Mouse (Mus musculus): ENCODE measurements at regions not wholly inside any gene's neighbourhood (a gene's known extent, or its start where the extent isn't known, plus 50 kb on each side); places are given as distances from the start of the nearest gene placed in this dataset.
A peak's percentile ranks its signal among the peaks of the same experiment; 100 is the strongest.

DNA sequence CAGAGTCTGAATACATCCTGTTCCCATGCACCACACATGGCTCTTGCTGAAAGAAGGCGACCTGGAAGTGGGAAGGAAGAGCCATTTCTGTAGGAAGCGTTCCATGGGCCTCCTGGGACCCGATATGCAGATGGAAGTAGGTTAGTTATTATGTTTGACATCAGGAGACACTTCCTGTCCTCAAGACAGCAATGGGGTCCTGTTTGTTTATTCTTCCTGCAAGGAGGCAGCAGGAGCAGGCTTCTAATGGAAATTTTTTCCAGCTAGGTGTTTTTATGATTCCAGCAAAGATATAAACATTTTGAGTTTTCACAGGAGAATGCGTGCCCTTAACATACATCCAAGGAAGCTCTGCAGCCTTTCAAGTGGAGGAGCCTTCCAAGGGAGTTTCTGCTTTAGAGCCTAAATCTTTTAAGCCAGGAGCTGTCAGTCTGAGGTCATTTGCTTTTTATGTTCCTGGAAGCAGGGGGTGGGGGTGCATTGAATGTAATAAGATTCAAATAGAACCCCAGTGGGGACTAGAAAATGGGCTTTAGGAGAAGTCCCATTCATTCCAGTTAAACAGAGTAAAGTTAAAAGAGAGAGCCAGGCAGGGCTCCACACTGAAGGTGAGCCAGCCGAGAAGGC is 146.9 kb downstream of the Kcnj2 start:
- Histone ChIP-seq H3K4me3 (peak overlapping the region; percentile 34), H3K4me1 (peaks cover 24% of the 10 kb centered on the region), H3K27ac (replicated peaks) (peak overlapping the region; percentile 86), H3K36me3 (no peaks in the 10 kb centered on the region), H3K27me3 (ENCODE audit: low read depth, poor library complexity, severe bottlenecking) (no peaks in the 10 kb centered on the region), H3K9me3 (replicated peaks) (no peaks in the 10 kb centered on the region)
- 20% methylated on average over 5 of the region's 5 CpGs for WGBS
- DNase-seq (ENCODE audit: low spot score), result peak; percentile 21

DNA sequence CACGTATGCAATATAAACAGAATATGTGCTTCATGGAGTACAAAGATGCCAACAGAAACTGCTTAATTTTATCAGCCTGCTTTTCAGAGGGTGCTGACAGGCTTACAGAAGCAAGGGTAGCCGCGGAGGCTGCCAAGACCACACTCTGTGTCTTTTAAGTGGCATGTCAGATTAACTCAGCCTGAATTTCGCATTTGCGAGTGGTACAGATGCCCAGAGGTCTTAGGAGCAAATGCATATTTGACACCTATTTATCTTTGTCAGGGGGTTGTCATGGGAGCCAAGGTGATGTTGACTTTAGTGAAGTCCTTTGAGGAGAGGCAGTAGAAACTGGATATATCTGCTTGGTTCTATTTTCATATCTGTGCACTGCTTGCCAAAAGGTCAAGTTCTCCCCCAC is 149.0 kb downstream of the Kcnj2 start:
- no peaks in the 10 kb centered on the region for H3K9me3 ChIP-seq (replicated peaks)
- 72% methylated on average over 5 of the region's 5 CpGs for WGBS
- no peak for DNase-seq (ENCODE audit: low spot score)
- H3K4me3 ChIP-seq, result no peak overlapping the region
- no peak overlapping the region for H3K27ac ChIP-seq (replicated peaks)
- peaks cover 24% of the 10 kb centered on the region for H3K4me1 ChIP-seq
- no peaks in the 10 kb centered on the region for H3K27me3 ChIP-seq (ENCODE audit: low read depth, poor library complexity, severe bottlenecking)
- no peaks in the 10 kb centered on the region for H3K36me3 ChIP-seq

- H3K4me3 ChIP-seq, result no peak overlapping the region
- no peak overlapping the region for H3K27ac ChIP-seq (replicated peaks)
- no peaks in the 10 kb centered on the region for H3K36me3 ChIP-seq
- H3K4me1 ChIP-seq, result no peaks in the 10 kb centered on the region
- no peaks in the 10 kb centered on the region for H3K9me3 ChIP-seq (replicated peaks)
- 90% methylated on average over 4 of the region's 4 CpGs for whole genome bisulfite sequencing
- no peaks in the 10 kb centered on the region for H3K27me3 ChIP-seq (ENCODE audit: low read depth, poor library complexity, severe bottlenecking)
- no peak for DNase-seq (ENCODE audit: low spot score)
Observed at GRCm38 (mm10) chr11:111223834-111224233, 157.9 kb downstream of the Kcnj2 start.

DNA sequence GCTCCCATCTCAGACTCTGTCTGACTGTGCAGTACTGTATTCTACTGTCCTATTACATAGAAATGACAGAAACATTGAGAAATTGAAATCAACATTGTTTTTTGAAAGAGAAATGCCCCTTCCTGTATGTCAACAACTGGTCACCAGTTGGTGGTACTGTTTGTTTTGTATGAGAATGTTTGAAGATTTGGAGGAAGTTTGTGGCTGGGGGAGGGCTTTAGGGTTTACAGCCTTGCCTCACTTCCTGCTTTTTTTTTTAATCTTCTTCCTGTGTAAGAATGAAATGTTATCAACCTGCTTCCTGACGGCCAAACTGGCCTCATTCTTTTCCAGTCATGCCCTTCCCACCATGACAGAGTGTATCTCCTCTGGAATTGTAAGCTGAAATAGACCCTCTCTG is 161.3 kb downstream of the Kcnj2 start:
- Histone ChIP-seq H3K4me3 (no peak overlapping the region), H3K4me1 (no peaks in the 10 kb centered on the region), H3K27ac (replicated peaks) (no peak overlapping the region), H3K9me3 (replicated peaks) (no peaks in the 10 kb centered on the region), H3K27me3 (ENCODE audit: low read depth, poor library complexity, severe bottlenecking) (no peaks in the 10 kb centered on the region), H3K36me3 (no peaks in the 10 kb centered on the region)
- DNase-seq (ENCODE audit: low spot score), result no peak
- WGBS, result 85% methylated on average over 1 of the region's 1 CpGs

GRCm38 (mm10) chr11:111236741-111237140 is 170.8 kb downstream of the Kcnj2 start:
- Histone ChIP-seq H3K27me3 (ENCODE audit: low read depth, poor library complexity, severe bottlenecking) (no peaks in the 10 kb centered on the region), H3K4me3 (no peak overlapping the region), H3K36me3 (no peaks in the 10 kb centered on the region), H3K4me1 (no peaks in the 10 kb centered on the region), H3K9me3 (replicated peaks) (no peaks in the 10 kb centered on the region), H3K27ac (replicated peaks) (no peak overlapping the region)
- no peak for DNase-seq (ENCODE audit: low spot score)
- 93% methylated on average over 1 of the region's 1 CpGs for WGBS

DNA sequence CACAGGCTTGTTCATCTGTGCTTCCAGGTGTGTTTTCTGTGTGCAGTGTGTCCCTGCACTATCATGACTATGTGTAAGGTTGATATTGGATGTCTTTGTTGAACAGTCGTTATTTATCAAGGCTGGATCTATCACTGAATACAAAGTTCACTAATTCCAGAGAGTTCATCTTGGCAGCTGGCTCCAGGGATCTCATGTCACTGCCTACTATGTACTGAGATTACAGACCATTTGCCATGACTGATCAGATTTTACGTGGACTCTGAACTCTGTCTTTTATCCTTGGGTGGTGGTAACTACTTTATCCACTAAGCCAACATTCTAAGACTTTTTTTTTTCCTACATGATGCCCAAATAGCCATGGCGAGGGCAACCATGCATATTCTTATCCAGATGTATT is 173.8 kb downstream of the Kcnj2 start:
- no peaks in the 10 kb centered on the region for H3K27me3 ChIP-seq (ENCODE audit: low read depth, poor library complexity, severe bottlenecking)
- no peaks in the 10 kb centered on the region for H3K9me3 ChIP-seq (replicated peaks)
- WGBS, result 75% methylated on average over 3 of the region's 3 CpGs

DNA sequence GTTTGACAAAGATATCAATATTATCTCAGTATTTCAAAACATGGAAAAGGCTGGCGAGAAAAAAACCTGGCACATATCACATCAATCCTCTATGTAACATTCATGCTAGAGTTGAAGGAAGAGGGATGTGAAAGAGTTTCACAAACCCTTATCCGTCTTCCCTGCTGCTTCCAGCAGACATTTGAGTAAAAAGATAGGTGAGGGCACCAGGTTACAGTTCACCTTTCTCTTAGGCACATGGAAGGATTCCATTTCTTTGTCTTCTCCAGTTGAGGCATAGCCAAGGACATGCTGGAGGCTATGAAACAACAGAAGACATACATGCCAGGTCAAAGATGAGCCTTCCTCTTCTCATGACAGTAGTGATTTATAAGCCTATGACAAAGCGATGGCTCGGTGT is 186.3 kb downstream of the Kcnj2 start:
- H3K36me3 ChIP-seq, result no peaks in the 10 kb centered on the region
- no peak overlapping the region for H3K27ac ChIP-seq (replicated peaks)
- H3K4me3 ChIP-seq, result no peak overlapping the region
- H3K9me3 ChIP-seq (replicated peaks), result no peaks in the 10 kb centered on the region
- no peak for DNase-seq (ENCODE audit: low spot score)
- H3K27me3 ChIP-seq (ENCODE audit: low read depth, poor library complexity, severe bottlenecking), result no peaks in the 10 kb centered on the region
- H3K4me1 ChIP-seq, result no peaks in the 10 kb centered on the region
- WGBS, result 91% methylated on average over 4 of the region's 4 CpGs

More for the DNA sequence above, 173.8 kb downstream of the Kcnj2 start:
- Histone ChIP-seq H3K4me1 (no peaks in the 10 kb centered on the region), H3K27ac (replicated peaks) (no peak overlapping the region), H3K36me3 (no peaks in the 10 kb centered on the region), H3K4me3 (no peak overlapping the region)
- no peak for DNase-seq (ENCODE audit: low spot score)

- no peaks in the 10 kb centered on the region for H3K36me3 ChIP-seq
- no peaks in the 10 kb centered on the region for H3K9me3 ChIP-seq (replicated peaks)
- H3K27ac ChIP-seq (replicated peaks), result no peak overlapping the region
- WGBS, result 91% methylated on average over 3 of the region's 3 CpGs
- no peak overlapping the region for H3K4me3 ChIP-seq
- no peaks in the 10 kb centered on the region; the same call in 1 of the 2 replicates for H3K4me1 ChIP-seq
- DNase-seq (ENCODE audit: low spot score), result no peak
- no peaks in the 10 kb centered on the region for H3K27me3 ChIP-seq (ENCODE audit: low read depth, poor library complexity, severe bottlenecking)
Observed at GRCm38 (mm10) chr11:111256596-111256995, 190.6 kb downstream of the Kcnj2 start.

DNA sequence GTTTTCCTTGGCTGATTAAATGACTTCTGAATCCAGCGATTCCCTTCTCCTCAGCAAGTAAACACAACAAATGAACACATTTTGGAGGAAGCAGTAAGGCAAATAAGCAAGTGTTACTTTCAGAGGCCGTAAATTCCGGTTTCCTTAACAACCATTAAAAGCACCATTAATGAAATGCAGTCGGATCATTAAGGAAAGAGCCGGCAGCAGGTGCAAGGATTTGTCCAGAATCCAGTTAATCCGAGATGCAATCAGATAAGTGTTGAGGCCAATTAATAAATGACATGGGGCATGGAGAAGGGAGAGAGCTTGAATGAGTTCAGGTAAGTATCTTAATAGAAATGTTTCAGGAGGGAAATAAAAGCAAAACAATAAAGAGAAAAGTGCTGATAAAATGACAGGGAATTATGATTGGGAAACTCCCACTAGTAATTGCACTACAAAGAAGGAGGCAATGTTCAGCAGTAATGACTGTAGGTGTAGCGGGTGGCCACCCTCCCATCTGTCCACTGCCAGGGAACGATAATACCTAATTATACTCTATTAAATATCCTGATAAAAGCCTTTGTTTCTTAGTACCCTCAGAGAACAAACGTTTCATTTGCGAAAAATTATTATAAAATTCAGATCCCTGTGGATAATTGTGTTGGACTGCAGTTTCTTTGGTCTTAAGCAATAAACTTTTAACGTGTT is 194.9 kb downstream of the Kcnj2 start:
- no peak overlapping the region for H3K4me3 ChIP-seq
- H3K9me3 ChIP-seq (replicated peaks), result no peaks in the 10 kb centered on the region
- 73% methylated on average over 11 of the region's 11 CpGs for WGBS
- H3K27ac ChIP-seq (replicated peaks), result no peak overlapping the region
- H3K27me3 ChIP-seq (ENCODE audit: low read depth, poor library complexity, severe bottlenecking), result no peaks in the 10 kb centered on the region
- DNase-seq (ENCODE audit: low spot score), result no peak
- no peaks in the 10 kb centered on the region; the same call in 1 of the 2 replicates for H3K4me1 ChIP-seq
- H3K36me3 ChIP-seq, result no peaks in the 10 kb centered on the region

GRCm38 (mm10) chr11:111273651-111274050 is 207.7 kb downstream of the Kcnj2 start:
- Histone ChIP-seq H3K4me1 (no peaks in the 10 kb centered on the region), H3K36me3 (no peaks in the 10 kb centered on the region), H3K27ac (replicated peaks) (no peak overlapping the region), H3K9me3 (replicated peaks) (no peaks in the 10 kb centered on the region), H3K27me3 (ENCODE audit: low read depth, poor library complexity, severe bottlenecking) (no peaks in the 10 kb centered on the region), H3K4me3 (no peak overlapping the region)
- DNase-seq (ENCODE audit: low spot score), result no peak

- DNase-seq (ENCODE audit: low spot score), result no peak
- H3K4me1 ChIP-seq, result peaks cover 9% of the 10 kb centered on the region
- no peaks in the 10 kb centered on the region for H3K36me3 ChIP-seq
- H3K9me3 ChIP-seq (replicated peaks), result no peaks in the 10 kb centered on the region
- no peak overlapping the region for H3K4me3 ChIP-seq
- H3K27me3 ChIP-seq (ENCODE audit: low read depth, poor library complexity, severe bottlenecking), result no peaks in the 10 kb centered on the region
- H3K27ac ChIP-seq (replicated peaks), result no peak overlapping the region
- 64% methylated on average over 2 of the region's 2 CpGs for WGBS
Observed at GRCm38 (mm10) chr11:111280769-111281168, 214.8 kb downstream of the Kcnj2 start.

GRCm38 (mm10) chr11:111281237-111282160 is 215.5 kb downstream of the Kcnj2 start:
- no peak for DNase-seq (ENCODE audit: low spot score)
- Histone ChIP-seq H3K4me1 (peaks cover 9% of the 10 kb centered on the region), H3K9me3 (replicated peaks) (no peaks in the 10 kb centered on the region), H3K4me3 (no peak overlapping the region), H3K27me3 (ENCODE audit: low read depth, poor library complexity, severe bottlenecking) (no peaks in the 10 kb centered on the region), H3K36me3 (no peaks in the 10 kb centered on the region), H3K27ac (replicated peaks) (no peak overlapping the region)
- 54% methylated on average over 7 of the region's 7 CpGs for WGBS

- H3K4me1 ChIP-seq, result peaks cover 9% of the 10 kb centered on the region
- WGBS, result 78% methylated on average over 2 of the region's 2 CpGs
- no peak for DNase-seq (ENCODE audit: low spot score)
Observed at GRCm38 (mm10) chr11:111282283-111282682, 216.3 kb downstream of the Kcnj2 start.

More at GRCm38 (mm10) chr11:111282283-111282682, 216.3 kb downstream of the Kcnj2 start:
- Histone ChIP-seq H3K27ac (replicated peaks) (no peak overlapping the region), H3K36me3 (no peaks in the 10 kb centered on the region), H3K27me3 (ENCODE audit: low read depth, poor library complexity, severe bottlenecking) (no peaks in the 10 kb centered on the region), H3K9me3 (replicated peaks) (no peaks in the 10 kb centered on the region), H3K4me3 (no peak overlapping the region)

All from midbrain, embryonic 10.5 days (tissue).